Mouse (Mus musculus) urinary bladder, postnatal 36 days (tissue): ENCODE measurements around the gene Tprgl.

ENCODE experiments used
- DNase-seq, 2 experiments: peaks; one replicate each; pipeline ENCODE4 v3.0.0; 2022; ENCODE audit warnings: low spot score in 2 of 2, mixed read lengths in 1 of 2

The Tprgl gene

GRCm38 (mm10) chr4:154160538-154161390 lies at the start of gene Tprgl:
Tprgl (minus strand) TSS chr4:154160666.
- DNase-seq: peak; percentile 95 to 97

GRCm38 (mm10) chr4:154209825-154210224 lies 49.4 kb upstream of the Tprgl start:
- no peak for DNase-seq

DNA sequence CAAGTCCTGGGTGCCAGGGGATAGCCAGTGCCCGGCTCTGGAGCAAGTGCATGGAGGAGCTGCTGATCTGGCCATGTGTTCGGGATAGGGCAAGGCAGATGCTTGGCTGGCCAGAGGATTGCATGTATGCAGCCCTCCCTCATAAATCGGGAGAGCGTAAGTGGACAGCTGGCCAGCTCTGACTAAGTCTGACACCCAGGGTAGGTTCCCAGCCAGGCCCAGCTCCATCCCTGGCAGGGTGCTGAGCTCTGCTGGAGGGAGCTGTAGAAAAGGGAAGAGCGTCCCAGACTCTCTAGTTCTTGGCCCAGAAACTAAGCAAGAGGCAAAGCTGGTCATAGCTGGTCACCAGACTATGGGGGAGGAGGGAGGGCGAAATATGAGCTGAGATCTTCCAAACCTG lies 48.6 kb upstream of the Tprgl start:
- DNase-seq: peak in 1 of 2 experiments; percentile 55

- DNase-seq: peak; percentile 48 to 50
These were observed 46.8 kb upstream of the Tprgl start for GRCm38 (mm10) chr4:154207261-154207660.

DNA sequence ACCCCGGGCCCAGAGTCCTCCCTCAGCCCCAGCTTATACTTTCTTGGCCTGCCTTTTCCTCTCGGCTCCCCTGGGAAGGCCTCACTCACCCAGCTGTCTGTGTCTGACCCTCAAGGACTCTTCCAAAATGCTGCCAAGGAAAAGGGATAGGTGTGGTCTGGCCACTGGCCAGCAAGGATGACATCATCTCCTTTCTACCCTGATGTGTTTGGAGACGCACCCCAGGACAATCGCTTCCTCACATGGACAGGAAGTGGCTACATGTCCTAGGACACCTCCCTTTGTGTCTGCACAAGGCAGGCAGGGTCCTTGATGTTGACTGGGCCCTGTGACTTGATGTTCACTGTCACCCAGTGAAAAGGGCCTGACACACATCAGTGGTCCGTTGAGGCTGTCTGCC lies 44.9 kb upstream of the Tprgl start:
- DNase-seq: peak in 1 of 2 experiments; percentile 34

DNA sequence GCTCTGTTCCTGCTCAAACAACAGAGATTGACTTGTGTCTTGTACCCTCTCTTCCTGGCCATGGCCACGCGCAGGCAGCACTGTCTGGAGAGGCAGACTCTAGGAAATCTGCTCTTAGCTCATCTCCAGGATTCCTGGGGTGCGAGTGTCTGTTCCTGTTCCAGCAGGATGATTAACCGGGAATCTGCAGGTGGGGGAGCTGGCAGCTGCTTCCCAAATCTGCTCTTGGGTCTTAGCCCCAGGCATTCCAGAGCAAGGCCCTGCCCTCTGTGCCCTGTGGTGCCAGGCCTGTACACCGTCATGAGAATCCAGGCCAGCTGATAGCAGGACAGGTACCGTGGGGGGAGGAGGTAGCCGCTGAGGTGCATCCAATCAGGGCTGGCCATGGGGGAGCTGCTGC lies 44.1 kb upstream of the Tprgl start:
- DNase-seq: peak in 1 of 2 experiments; percentile 32

- no peak for DNase-seq
These were observed 41.0 kb upstream of the Tprgl start for GRCm38 (mm10) chr4:154201511-154201910.

- DNase-seq: no peak
These were observed 38.0 kb upstream of the Tprgl start for GRCm38 (mm10) chr4:154198377-154198961.

- no peak for DNase-seq
These were observed 37.5 kb upstream of the Tprgl start for GRCm38 (mm10) chr4:154197961-154198360.

DNA sequence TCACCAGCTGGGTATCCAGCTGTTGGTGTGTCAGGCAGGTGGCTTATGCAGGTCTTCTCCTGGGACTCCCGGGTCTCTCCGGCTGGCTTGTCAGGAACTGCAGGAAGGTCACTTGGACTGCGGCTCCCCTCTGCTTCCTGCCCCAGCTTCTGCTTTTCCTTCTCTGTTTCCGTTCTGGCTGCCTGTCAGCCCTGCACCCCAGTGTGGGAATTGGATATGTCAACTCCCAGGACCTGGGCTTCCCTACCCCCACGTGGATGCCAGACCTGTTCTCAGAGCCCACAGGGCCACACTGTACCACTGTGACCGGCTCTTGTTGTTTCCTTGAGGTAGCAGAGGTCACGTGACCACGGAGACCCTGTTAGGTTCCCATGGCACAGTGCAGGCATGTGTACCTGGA lies 28.5 kb upstream of the Tprgl start:
- no peak for DNase-seq

GRCm38 (mm10) chr4:154186002-154186537 lies 25.6 kb upstream of the Tprgl start:
- DNase-seq: no peak

- no peak for DNase-seq
These were observed 24.5 kb upstream of the Tprgl start for GRCm38 (mm10) chr4:154185001-154185400.

- DNase-seq: no peak
These were observed 23.1 kb upstream of the Tprgl start for GRCm38 (mm10) chr4:154183566-154183965.

- DNase-seq: peak; percentile 30 to 35
These were observed 20.5 kb upstream of the Tprgl start for GRCm38 (mm10) chr4:154181001-154181400.

DNA sequence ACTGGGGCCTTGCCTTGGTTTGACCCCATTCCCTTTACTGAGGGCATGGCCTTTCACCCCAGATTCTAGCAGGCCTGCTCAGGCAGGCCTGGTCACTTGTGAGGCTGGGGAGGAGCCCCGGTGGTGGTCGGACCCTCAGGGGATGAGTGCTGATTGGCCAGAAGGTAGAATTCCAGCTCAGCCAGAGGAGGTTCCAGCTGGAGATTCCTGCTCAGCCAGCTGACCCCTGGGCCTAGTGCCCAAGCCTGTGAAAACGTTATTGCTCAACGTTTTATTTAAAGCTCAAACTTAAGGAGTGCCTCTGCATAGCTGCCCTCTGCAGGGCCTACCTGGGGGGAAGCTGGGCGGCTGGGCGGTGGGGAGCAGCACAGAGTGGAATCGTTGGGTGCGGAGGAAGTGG lies 16.8 kb upstream of the Tprgl start:
- DNase-seq: peak in 1 of 2 experiments; percentile 55

DNA sequence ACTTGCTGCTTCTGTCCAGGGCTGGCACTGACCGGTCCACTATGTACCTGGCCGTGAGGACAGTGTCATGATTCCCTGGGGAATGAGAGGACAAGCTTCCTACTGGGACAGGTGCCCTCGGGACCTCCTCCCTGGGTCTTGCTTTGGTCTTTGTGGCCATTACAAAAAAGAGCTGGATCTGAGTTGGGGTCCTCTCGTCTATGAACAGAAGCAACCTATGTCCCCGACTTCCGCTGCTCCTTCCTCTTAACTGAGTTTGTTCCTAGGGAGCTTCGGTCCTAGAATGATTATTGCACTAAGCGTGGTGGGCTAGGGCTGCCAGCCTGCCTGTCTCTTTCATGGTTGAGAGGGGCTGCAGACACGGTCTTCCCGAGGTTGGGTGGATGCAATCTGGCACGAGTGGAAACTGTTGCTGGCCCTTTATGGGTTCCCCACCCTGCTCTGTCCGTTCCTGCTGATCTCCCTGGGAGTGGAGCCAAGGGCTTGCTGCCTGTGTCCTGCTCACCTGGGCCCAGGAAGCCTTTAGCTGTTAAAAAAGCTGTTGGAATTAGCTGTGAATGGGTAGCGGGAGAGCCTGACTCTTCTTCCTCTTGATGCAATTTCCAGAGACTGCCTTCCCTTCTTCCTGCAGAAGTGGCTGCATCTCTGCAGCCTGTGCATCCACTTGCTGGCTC lies 11.6 kb upstream of the Tprgl start:
- no peak for DNase-seq

- DNase-seq: no peak
These were observed 10.9 kb upstream of the Tprgl start for GRCm38 (mm10) chr4:154171151-154171930.

- DNase-seq: peak; percentile 14 to 35
These were observed 10.2 kb upstream of the Tprgl start, which contains the start of gene Megf6 for GRCm38 (mm10) chr4:154170506-154171150. Megf6 (plus strand) TSS chr4:154170730.

- no peak for DNase-seq
These were observed 9.6 kb upstream of the Tprgl start for GRCm38 (mm10) chr4:154170021-154170420.

- peak in 1 of 2 experiments; percentile 73 for DNase-seq
These were observed 6.6 kb upstream of the Tprgl start for GRCm38 (mm10) chr4:154167053-154167452.

GRCm38 (mm10) chr4:154163296-154163695 lies 2.8 kb upstream of the Tprgl start:
- peak; percentile 54 to 57 for DNase-seq
